Mouse (Mus musculus): ENCODE measurements at regions not wholly inside any gene's neighbourhood (a gene's known extent, or its start where the extent isn't known, plus 50 kb on each side); places are given as distances from the start of the nearest gene placed in this dataset.
A peak's percentile ranks its signal among the peaks of the same experiment; 100 is the strongest.

GRCm38 (mm10) chr10:24397125-24397524, 173.8 kb downstream of the Moxd1 start:
- 90% methylated on average over 2 of the region's 2 CpGs for WGBS
- no peak overlapping the region for H3K4me3 ChIP-seq
- DNase-seq (ENCODE audit: low spot score): no peak
- peaks cover 4% of the 10 kb centered on the region; the same call in 1 of the 2 replicates for H3K4me1 ChIP-seq
- H3K9me3 ChIP-seq (replicated peaks): no peaks in the 10 kb centered on the region
- no peaks in the 10 kb centered on the region for H3K27me3 ChIP-seq (ENCODE audit: low read depth, poor library complexity, severe bottlenecking)
- no peak overlapping the region for H3K27ac ChIP-seq (replicated peaks)
- H3K36me3 ChIP-seq: no peaks in the 10 kb centered on the region

GRCm38 (mm10) chr10:24404851-24405250, 181.5 kb downstream of the Moxd1 start:
- Histone ChIP-seq H3K4me1 (peaks cover 43% of the 10 kb centered on the region), H3K27ac (replicated peaks) (peak overlapping the region; percentile 84)

GRCm38 (mm10) chr10:24406953-24407352, 183.6 kb downstream of the Moxd1 start:
- WGBS: 54% methylated on average over 3 of the region's 3 CpGs
- no peak overlapping the region for H3K4me3 ChIP-seq
- no peaks in the 10 kb centered on the region for H3K36me3 ChIP-seq
- H3K4me1 ChIP-seq: peaks cover 43% of the 10 kb centered on the region
- DNase-seq (ENCODE audit: low spot score): no peak
- no peaks in the 10 kb centered on the region for H3K9me3 ChIP-seq (replicated peaks)
- H3K27ac ChIP-seq (replicated peaks): peak overlapping the region; percentile 84
- no peaks in the 10 kb centered on the region for H3K27me3 ChIP-seq (ENCODE audit: low read depth, poor library complexity, severe bottlenecking)

More at GRCm38 (mm10) chr10:24404851-24405250, 181.5 kb downstream of the Moxd1 start:
- Histone ChIP-seq H3K4me3 (no peak overlapping the region), H3K27me3 (ENCODE audit: low read depth, poor library complexity, severe bottlenecking) (no peaks in the 10 kb centered on the region), H3K9me3 (replicated peaks) (no peaks in the 10 kb centered on the region), H3K36me3 (no peaks in the 10 kb centered on the region)
- WGBS: 64% methylated on average over 4 of the region's 4 CpGs
- no peak for DNase-seq (ENCODE audit: low spot score)

GRCm38 (mm10) chr10:24407411-24408227, 184.3 kb downstream of the Moxd1 start:
- Histone ChIP-seq H3K9me3 (replicated peaks) (no peaks in the 10 kb centered on the region), H3K27me3 (ENCODE audit: low read depth, poor library complexity, severe bottlenecking) (no peaks in the 10 kb centered on the region), H3K4me3 (no peak overlapping the region), H3K36me3 (no peaks in the 10 kb centered on the region), H3K27ac (replicated peaks) (peak overlapping the region; percentile 84), H3K4me1 (peaks cover 43% of the 10 kb centered on the region)
- WGBS: 22% methylated on average over 6 of the region's 6 CpGs
- peak; percentile 66 for DNase-seq (ENCODE audit: low spot score)

- Histone ChIP-seq H3K9me3 (replicated peaks) (no peaks in the 10 kb centered on the region), H3K27ac (replicated peaks) (no peak overlapping the region; the same call in 1 of the 2 replicates), H3K4me1 (peaks cover 35% of the 10 kb centered on the region), H3K27me3 (ENCODE audit: low read depth, poor library complexity, severe bottlenecking) (no peaks in the 10 kb centered on the region), H3K4me3 (no peak overlapping the region), H3K36me3 (no peaks in the 10 kb centered on the region)
- WGBS: 55% methylated on average over 1 of the region's 1 CpGs
- no peak for DNase-seq (ENCODE audit: low spot score)
Observed at GRCm38 (mm10) chr10:24409976-24410375, 185.3 kb upstream of the Ccn2 start.

GRCm38 (mm10) chr10:24410885-24411284, 184.4 kb upstream of the Ccn2 start:
- H3K9me3 ChIP-seq (replicated peaks): no peaks in the 10 kb centered on the region
- H3K27me3 ChIP-seq (ENCODE audit: low read depth, poor library complexity, severe bottlenecking): no peaks in the 10 kb centered on the region
- no peaks in the 10 kb centered on the region for H3K36me3 ChIP-seq
- WGBS: 87% methylated on average over 4 of the region's 4 CpGs
- DNase-seq (ENCODE audit: low spot score): no peak
- H3K4me1 ChIP-seq: peaks cover 27% of the 10 kb centered on the region
- H3K27ac ChIP-seq (replicated peaks): no peak overlapping the region
- no peak overlapping the region for H3K4me3 ChIP-seq

- H3K27me3 ChIP-seq (ENCODE audit: low read depth, poor library complexity, severe bottlenecking): no peaks in the 10 kb centered on the region
- H3K4me1 ChIP-seq: no peaks in the 10 kb centered on the region
- H3K4me3 ChIP-seq: no peak overlapping the region
- H3K36me3 ChIP-seq: no peaks in the 10 kb centered on the region
- DNase-seq (ENCODE audit: low spot score): no peak
- H3K9me3 ChIP-seq (replicated peaks): no peaks in the 10 kb centered on the region
- WGBS: 78% methylated on average over 4 of the region's 4 CpGs
- H3K27ac ChIP-seq (replicated peaks): no peak overlapping the region
Observed at GRCm38 (mm10) chr10:24422498-24423160, 172.6 kb upstream of the Ccn2 start.

- H3K9me3 ChIP-seq (replicated peaks): no peaks in the 10 kb centered on the region
- no peak overlapping the region for H3K4me3 ChIP-seq
- no peaks in the 10 kb centered on the region for H3K4me1 ChIP-seq
- no peaks in the 10 kb centered on the region for H3K27me3 ChIP-seq (ENCODE audit: low read depth, poor library complexity, severe bottlenecking)
- no peaks in the 10 kb centered on the region for H3K36me3 ChIP-seq
- DNase-seq (ENCODE audit: low spot score): no peak
- H3K27ac ChIP-seq (replicated peaks): no peak overlapping the region
Observed at GRCm38 (mm10) chr10:24433737-24434367, 161.4 kb upstream of the Ccn2 start.

GRCm38 (mm10) chr10:24437177-24437576, 158.1 kb upstream of the Ccn2 start:
- no peak overlapping the region for H3K27ac ChIP-seq (replicated peaks)
- no peaks in the 10 kb centered on the region for H3K27me3 ChIP-seq (ENCODE audit: low read depth, poor library complexity, severe bottlenecking)
- H3K4me1 ChIP-seq: no peaks in the 10 kb centered on the region
- WGBS: 88% methylated on average over 2 of the region's 2 CpGs
- DNase-seq (ENCODE audit: low spot score): no peak
- no peak overlapping the region for H3K4me3 ChIP-seq
- H3K9me3 ChIP-seq (replicated peaks): no peaks in the 10 kb centered on the region
- H3K36me3 ChIP-seq: no peaks in the 10 kb centered on the region

GRCm38 (mm10) chr10:24444572-24444971, 150.7 kb upstream of the Ccn2 start:
- WGBS: 66% methylated on average over 1 of the region's 1 CpGs
- Histone ChIP-seq H3K27ac (replicated peaks) (no peak overlapping the region), H3K4me3 (no peak overlapping the region), H3K36me3 (no peaks in the 10 kb centered on the region), H3K9me3 (replicated peaks) (no peaks in the 10 kb centered on the region; the same call in 1 of the 2 replicates), H3K4me1 (no peaks in the 10 kb centered on the region), H3K27me3 (ENCODE audit: low read depth, poor library complexity, severe bottlenecking) (no peaks in the 10 kb centered on the region)
- no peak for DNase-seq (ENCODE audit: low spot score)

GRCm38 (mm10) chr10:24445036-24445435, 150.2 kb upstream of the Ccn2 start:
- H3K4me3 ChIP-seq: no peak overlapping the region
- DNase-seq (ENCODE audit: low spot score): no peak
- no peaks in the 10 kb centered on the region for H3K36me3 ChIP-seq
- WGBS: 90% methylated on average over 6 of the region's 6 CpGs
- H3K27ac ChIP-seq (replicated peaks): no peak overlapping the region
- H3K9me3 ChIP-seq (replicated peaks): no peaks in the 10 kb centered on the region; the same call in 1 of the 2 replicates
- no peaks in the 10 kb centered on the region for H3K4me1 ChIP-seq
- no peaks in the 10 kb centered on the region for H3K27me3 ChIP-seq (ENCODE audit: low read depth, poor library complexity, severe bottlenecking)

- Histone ChIP-seq H3K27ac (replicated peaks) (no peak overlapping the region), H3K4me1 (no peaks in the 10 kb centered on the region), H3K36me3 (no peaks in the 10 kb centered on the region), H3K27me3 (ENCODE audit: low read depth, poor library complexity, severe bottlenecking) (no peaks in the 10 kb centered on the region), H3K9me3 (replicated peaks) (no peaks in the 10 kb centered on the region; the same call in 1 of the 2 replicates), H3K4me3 (no peak overlapping the region)
- 85% methylated on average over 8 of the region's 8 CpGs for WGBS
- no peak for DNase-seq (ENCODE audit: low spot score)
Observed at GRCm38 (mm10) chr10:24446168-24446567, 149.1 kb upstream of the Ccn2 start.

GRCm38 (mm10) chr10:24447135-24447534, 148.1 kb upstream of the Ccn2 start:
- Histone ChIP-seq H3K9me3 (replicated peaks) (no peaks in the 10 kb centered on the region; the same call in 1 of the 2 replicates), H3K27ac (replicated peaks) (no peak overlapping the region), H3K36me3 (no peaks in the 10 kb centered on the region), H3K4me1 (no peaks in the 10 kb centered on the region), H3K27me3 (ENCODE audit: low read depth, poor library complexity, severe bottlenecking) (no peaks in the 10 kb centered on the region), H3K4me3 (no peak overlapping the region)
- 85% methylated on average over 6 of the region's 6 CpGs for WGBS
- DNase-seq (ENCODE audit: low spot score): no peak

Data from midbrain, embryonic 10.5 days (tissue).